Mouse (Mus musculus) liver, adult 2 months (tissue): ENCODE data around the gene Csrp1. TPM values are rescaled to one million over a fixed set of nuclear protein-coding genes. Genes with fewer than 3 reads are reported as not detected.
A peak's percentile ranks its signal among the peaks of the same experiment; 100 is the strongest.

Experiments
- DNase-seq: peaks from one replicate; pipeline ENCODE4 v3.0.0-alpha.2; 2011; ENCODE audit warnings: low read depth, low spot score; ENCODE audit errors: extremely low read depth
- H3K27ac ChIP-seq: fragments of 200-500 bp; replicated peaks from 2 replicates; pipeline ENCODE4 v1.5.1; 2012; ENCODE audit warnings: low read depth, mild to moderate bottlenecking, control low read depth, inconsistent platforms, low read length; ENCODE audit not compliant: insufficient read depth
- H3K27me3 ChIP-seq: fragments of 200-500 bp; 2 replicates; pipeline ENCODE4 v1.6.1; 2012; ENCODE audit warnings: mild to moderate bottlenecking, moderate library complexity, low read length, inconsistent platforms; ENCODE audit not compliant: control insufficient read depth, insufficient read depth
- H3K36me3 ChIP-seq: fragments of 200-500 bp; 2 replicates; pipeline ENCODE4 v1.6.1; 2012; ENCODE audit warnings: low read length, inconsistent platforms; ENCODE audit not compliant: control insufficient read depth, insufficient read depth
- H3K4me1 ChIP-seq: fragments of 200-500 bp; 2 replicates; pipeline ENCODE4 v1.6.1; 2011; ENCODE audit warnings: low read length; ENCODE audit not compliant: control insufficient read depth, insufficient read depth
- H3K4me3 ChIP-seq: fragments of 200-500 bp; 2 replicates; pipeline ENCODE4 v1.5.1; 2011; ENCODE audit warnings: low read depth, mild to moderate bottlenecking, control low read depth, low read length, moderate library complexity; ENCODE audit not compliant: insufficient read depth
- H3K79me2 ChIP-seq: fragments of 200-500 bp; 2 replicates; pipeline ENCODE4 v1.6.1; 2012; ENCODE audit warnings: inconsistent platforms, mild to moderate bottlenecking, low read length, moderate library complexity; ENCODE audit not compliant: control insufficient read depth, insufficient read depth
- H3K9ac ChIP-seq: fragments of 200-500 bp; 2 replicates; pipeline ENCODE4 v1.6.1; 2012; ENCODE audit warnings: low read depth, mild to moderate bottlenecking, control low read depth, inconsistent platforms, low read length
- CTCF ChIP-seq: fragments of 200-500 bp; IDR thresholded peaks from 2 replicates; pipeline ENCODE4 v1.5.1; 2011; ENCODE audit warnings: low read depth, low read length, control low read depth
- POLR2A ChIP-seq: fragments of 200-500 bp; IDR thresholded peaks from 2 replicates; pipeline ENCODE4 v1.6.1; 2011; ENCODE audit warnings: low read length, control low read depth; ENCODE audit not compliant: insufficient read depth; ENCODE audit errors: extremely low read depth
- WGBS: fragments of 180-500 bp; shearing (Covaris S2); methylation state at CpG from one replicate; pipeline ENCODE4 v1.1.7; 2018; 5-methylcytosine and 5-hydroxymethylcytosine counted together
- polyA plus RNA-seq: library from polyadenylated mRNA; depleted of rRNA; stranded (reverse); fragments of >200 nt; gene quantifications from 2 replicates; pipeline ENCODE4 v1.2.3, GENCODE M21; 2012
- total RNA-seq: library from RNA; depleted of rRNA; stranded (reverse); fragments of >200 nt; gene quantifications from 2 replicates; pipeline ENCODE4 v1.2.3, GENCODE M21; 2014

Gene Csrp1
- total and polyA plus RNA-seq, 2 experiments = 11.9 to 13.7 TPM

- H3K9ac ChIP-seq = no peak overlapping the region
- WGBS = 13% methylated on average over 29 of the region's 29 CpGs
- H3K4me1 ChIP-seq = no peaks in the 10 kb centered on the region
- H3K27ac ChIP-seq = no peak overlapping the region
- H3K79me2 ChIP-seq = no peaks in the 10 kb centered on the region
- TF ChIP-seq POLR2A (no peak), CTCF (peak; percentile 83)
- peaks cover 3% of the 10 kb centered on the region; the same call in 1 of the 2 replicates for H3K27me3 ChIP-seq
- H3K36me3 ChIP-seq = no peaks in the 10 kb centered on the region
- H3K4me3 ChIP-seq = no peak overlapping the region
- no peak for DNase-seq
Observed at GRCm38 (mm10) chr1:135698996-135699705, 20.7 kb upstream of the Csrp1 start.

GRCm38 (mm10) chr1:135699892-135700291, 20.0 kb upstream of the Csrp1 start:
- 47% methylated on average over 2 of the region's 2 CpGs for WGBS
- peaks cover 3% of the 10 kb centered on the region; the same call in 1 of the 2 replicates for H3K27me3 ChIP-seq
- no peak for TF ChIP-seq POLR2A
- no peaks in the 10 kb centered on the region for H3K79me2 ChIP-seq
- no peak overlapping the region for H3K27ac ChIP-seq
- DNase-seq = no peak
- H3K4me3 ChIP-seq = no peak overlapping the region
- H3K4me1 ChIP-seq = no peaks in the 10 kb centered on the region
- no peak overlapping the region for H3K9ac ChIP-seq
- H3K36me3 ChIP-seq = no peaks in the 10 kb centered on the region

- DNase-seq = peak; percentile 46
- Histone ChIP-seq H3K4me1 (no peaks in the 10 kb centered on the region), H3K27me3 (peaks cover 3% of the 10 kb centered on the region; the same call in 1 of the 2 replicates), H3K79me2 (no peaks in the 10 kb centered on the region), H3K4me3 (no peak overlapping the region), H3K27ac (no peak overlapping the region), H3K36me3 (no peaks in the 10 kb centered on the region), H3K9ac (no peak overlapping the region)
- WGBS = under 1% methylated on average over 7 of the region's 7 CpGs
- no peak for TF ChIP-seq POLR2A
- peak; percentile 76 for TF ChIP-seq CTCF
Observed at GRCm38 (mm10) chr1:135700605-135701004, 19.3 kb upstream of the Csrp1 start.

GRCm38 (mm10) chr1:135701314-135701713, 18.5 kb upstream of the Csrp1 start:
- H3K27ac ChIP-seq = no peak overlapping the region
- 54% methylated on average over 3 of the region's 3 CpGs for WGBS
- TF ChIP-seq CTCF (no peak), POLR2A (no peak)
- H3K4me3 ChIP-seq = no peak overlapping the region
- no peaks in the 10 kb centered on the region for H3K36me3 ChIP-seq
- no peak for DNase-seq
- H3K27me3 ChIP-seq = peaks cover 3% of the 10 kb centered on the region; the same call in 1 of the 2 replicates
- H3K4me1 ChIP-seq = no peaks in the 10 kb centered on the region
- H3K9ac ChIP-seq = no peak overlapping the region
- no peaks in the 10 kb centered on the region for H3K79me2 ChIP-seq

- Histone ChIP-seq H3K36me3 (no peaks in the 10 kb centered on the region), H3K27ac (no peak overlapping the region), H3K27me3 (peaks cover 3% of the 10 kb centered on the region; the same call in 1 of the 2 replicates), H3K4me3 (no peak overlapping the region), H3K9ac (no peak overlapping the region), H3K79me2 (no peaks in the 10 kb centered on the region), H3K4me1 (no peaks in the 10 kb centered on the region)
- no peak for DNase-seq
- TF ChIP-seq POLR2A (no peak), CTCF (no peak)
- WGBS = 57% methylated on average over 2 of the region's 2 CpGs
Observed at GRCm38 (mm10) chr1:135702722-135703121, 17.1 kb upstream of the Csrp1 start.

GRCm38 (mm10) chr1:135704317-135704821, 15.5 kb upstream of the Csrp1 start:
- no peaks in the 10 kb centered on the region for H3K79me2 ChIP-seq
- WGBS = 71% methylated on average over 3 of the region's 3 CpGs
- no peaks in the 10 kb centered on the region for H3K36me3 ChIP-seq
- DNase-seq = no peak
- TF ChIP-seq POLR2A (no peak), CTCF (no peak)
- H3K27me3 ChIP-seq = no peaks in the 10 kb centered on the region
- no peak overlapping the region for H3K9ac ChIP-seq
- no peak overlapping the region for H3K4me3 ChIP-seq
- no peak overlapping the region for H3K27ac ChIP-seq
- H3K4me1 ChIP-seq = no peaks in the 10 kb centered on the region
